Mouse (Mus musculus) adrenal gland, adult 10 weeks (tissue): ENCODE measurements around the gene Hormad2. TPM values are rescaled to one million over a fixed set of nuclear protein-coding genes. Genes with fewer than 3 reads are reported as not detected.

Experiments
- polyA plus RNA-seq: library from polyadenylated mRNA; stranded (reverse); fragments of 350-450 nt; fragmentation: Illumina TruSeq; extraction: RNeasy Lipid Tissue Mini Kit (QIAGEN cat#74804); gene quantifications from one replicate; pipeline ENCODE4 v1.2.3, GENCODE M21; 2014; ENCODE audit warnings: low read depth, low replicate concordance

Gene Hormad2
- polyA plus RNA-seq: not detected

GRCm38 (mm10) chr11:4440978-4441377 lies at the start of gene Hormad2:
Gene Hormad2, minus strand, starts transcription at chr11:4441105.

Other genes with a start within 250 kb of the Hormad2 start
- not detected for gene Castor1, start 222.9 kb downstream of the Hormad2 start, polyA plus RNA-seq
- not detected for gene Osm, start 204.7 kb downstream of the Hormad2 start, polyA plus RNA-seq
- not detected for gene Lif, start 183.5 kb downstream of the Hormad2 start, polyA plus RNA-seq
- 18.8 TPM for gene Mtmr3, start 153.8 kb upstream of the Hormad2 start, polyA plus RNA-seq
- not detected for gene Gm11032, start 179.0 kb upstream of the Hormad2 start, polyA plus RNA-seq
- 22.0 TPM for gene Ascc2, start 196.6 kb upstream of the Hormad2 start, polyA plus RNA-seq